Mouse (Mus musculus): ENCODE measurements around the gene Mpig6b. TPM values are rescaled to one million over a fixed set of nuclear protein-coding genes. Genes with fewer than 3 reads are reported as not detected.

Gene Mpig6b
- total RNA-seq, 2 experiments from 2014 or later: not detected

- peak; percentile 89 for DNase-seq
Measured at GRCm38 (mm10) chr17:35058911-35059892, 6.8 kb downstream of the Mpig6b start, which contains the start of gene Ddah2. Ddah2 (plus strand) TSS chr17:35059035.

- DNase-seq: no peak
Measured at GRCm38 (mm10) chr17:35058316-35058715, 7.7 kb downstream of the Mpig6b start.

GRCm38 (mm10) chr17:35057090-35057489 is 8.9 kb downstream of the Mpig6b start:
- DNase-seq: no peak

- DNase-seq: no peak
Measured at GRCm38 (mm10) chr17:35055691-35056495, 10.1 kb downstream of the Mpig6b start.

GRCm38 (mm10) chr17:35052271-35052798 is 13.6 kb downstream of the Mpig6b start:
- no peak for DNase-seq

GRCm38 (mm10) chr17:35051156-35052086 is 14.6 kb downstream of the Mpig6b start:
- peak; percentile 72 for DNase-seq

- peak; percentile 80 for DNase-seq
Measured at GRCm38 (mm10) chr17:35050126-35050750, 15.7 kb downstream of the Mpig6b start.

- DNase-seq: peak; percentile 58
Measured at GRCm38 (mm10) chr17:35049561-35050016, 16.4 kb downstream of the Mpig6b start, which contains the start of gene Clic1. Clic1 (plus strand) TSS chr17:35049966.

- DNase-seq: no peak
Measured at GRCm38 (mm10) chr17:35048932-35049440, 17.0 kb downstream of the Mpig6b start.

- peak; percentile 34 for DNase-seq
Measured at GRCm38 (mm10) chr17:35048149-35048931, 17.6 kb downstream of the Mpig6b start.

- DNase-seq: no peak
Measured at GRCm38 (mm10) chr17:35047688-35048087, 18.3 kb downstream of the Mpig6b start.

- DNase-seq: peak; percentile 98
Measured at GRCm38 (mm10) chr17:35046681-35047455, 19.1 kb downstream of the Mpig6b start, which contains the start of gene Msh5. Msh5 (minus strand) TSS chr17:35046745.

- no peak for DNase-seq
Measured at GRCm38 (mm10) chr17:35045807-35046680, 19.9 kb downstream of the Mpig6b start.

GRCm38 (mm10) chr17:35044904-35045806 is 20.8 kb downstream of the Mpig6b start:
- DNase-seq: no peak

- DNase-seq: no peak
Measured at GRCm38 (mm10) chr17:35043794-35044193, 22.2 kb downstream of the Mpig6b start.

- no peak for DNase-seq
Measured at GRCm38 (mm10) chr17:35039121-35039873, 26.7 kb downstream of the Mpig6b start.
